Mouse (Mus musculus) frontal cortex, postnatal 14 days (tissue): Measurements from ENCODE around the gene Sgk1.

Experiments used
- DNase-seq, 2 experiments: peaks; one replicate each; pipeline ENCODE4 v3.0.0; 2022; ENCODE audit warnings: low spot score in 2 of 2

Sgk1 gene

DNA sequence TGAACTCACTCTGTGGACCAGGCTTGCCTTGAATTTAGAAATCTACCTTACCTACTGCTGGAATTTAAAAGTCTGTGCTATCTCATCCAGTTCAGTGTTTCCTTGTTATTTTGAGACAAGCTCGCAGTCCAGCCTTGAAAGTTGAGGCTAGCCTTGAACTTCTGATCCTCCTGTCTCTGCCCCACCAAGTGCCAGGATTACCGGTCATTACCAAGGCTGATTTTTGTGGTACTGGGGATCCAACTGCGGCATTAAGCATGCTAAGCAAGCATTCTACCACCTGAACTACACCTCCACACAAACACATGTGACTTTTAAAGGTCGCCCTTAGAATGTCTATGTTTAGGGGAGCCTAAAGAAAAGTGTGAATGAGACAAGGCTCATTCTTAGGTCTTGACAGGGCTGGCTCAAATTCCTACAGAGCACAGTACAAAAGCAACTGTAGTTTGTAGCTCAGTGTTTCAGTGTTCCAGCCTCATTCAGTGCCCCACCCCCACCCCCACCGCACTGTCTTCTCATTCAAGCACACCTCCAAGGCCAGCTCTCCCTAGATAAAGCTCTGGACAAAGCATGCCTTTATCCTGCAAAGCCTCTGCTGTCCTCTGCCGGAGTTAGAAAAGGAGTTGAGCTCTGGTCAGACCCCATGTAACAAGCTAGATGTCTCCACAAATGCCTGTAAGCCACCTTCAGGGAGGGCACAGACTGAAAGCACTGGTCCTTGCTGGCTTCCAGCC, 36.2 kb downstream of the Sgk1 start:
- DNase-seq = no peak

- DNase-seq = no peak
These were observed 36.8 kb downstream of the Sgk1 start for GRCm38 (mm10) chr10:21918750-21919145.

GRCm38 (mm10) chr10:21920611-21921010, 38.6 kb downstream of the Sgk1 start:
- DNase-seq = no peak

- DNase-seq = no peak
These were observed 40.8 kb downstream of the Sgk1 start for GRCm38 (mm10) chr10:21922716-21923350.

DNA sequence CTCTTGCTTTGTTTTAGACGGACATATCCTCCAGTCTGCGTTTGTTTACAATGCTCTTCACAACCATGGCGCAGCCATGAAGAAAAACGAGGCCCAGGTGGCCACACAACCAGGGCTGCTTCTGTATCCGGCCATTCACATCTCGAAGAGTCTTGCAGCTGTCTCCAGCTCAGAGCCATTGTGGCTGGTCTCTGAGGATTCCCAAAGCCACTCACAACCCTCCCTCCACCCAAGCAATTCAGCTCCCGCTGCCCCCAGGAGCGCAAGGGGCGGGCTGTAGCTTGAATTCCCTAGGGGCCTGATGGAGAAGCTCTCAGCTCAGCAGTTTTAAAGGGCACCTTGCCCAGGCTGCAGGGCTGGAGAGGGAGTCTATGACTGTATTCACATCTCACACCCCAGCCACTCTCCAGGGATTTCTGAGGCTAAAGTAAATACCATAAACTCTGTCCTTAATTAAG, 41.5 kb downstream of the Sgk1 start:
- DNase-seq = peak; percentile 45 to 48

GRCm38 (mm10) chr10:21924051-21924720, 42.2 kb downstream of the Sgk1 start:
- DNase-seq = no peak

DNA sequence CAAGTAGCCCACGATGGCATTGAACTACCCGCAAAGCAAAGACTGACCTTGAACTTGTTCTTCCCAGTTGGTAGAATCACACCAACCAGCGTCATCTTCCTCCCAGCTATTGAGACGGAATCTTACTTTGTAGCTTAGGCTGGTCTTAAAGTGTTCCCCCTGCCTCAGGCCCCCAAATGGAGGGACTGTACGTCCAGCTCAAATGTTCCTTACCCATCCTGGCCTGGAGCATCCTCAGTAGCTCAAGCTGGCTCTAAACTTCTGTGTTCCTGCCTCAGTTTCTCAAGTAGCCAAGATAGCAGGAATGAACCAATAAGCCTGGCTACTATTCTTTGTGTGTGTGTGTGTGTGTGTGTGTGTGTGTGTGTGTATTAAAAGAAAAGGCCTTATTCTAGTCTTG, 45.0 kb downstream of the Sgk1 start:
- no peak for DNase-seq

DNA sequence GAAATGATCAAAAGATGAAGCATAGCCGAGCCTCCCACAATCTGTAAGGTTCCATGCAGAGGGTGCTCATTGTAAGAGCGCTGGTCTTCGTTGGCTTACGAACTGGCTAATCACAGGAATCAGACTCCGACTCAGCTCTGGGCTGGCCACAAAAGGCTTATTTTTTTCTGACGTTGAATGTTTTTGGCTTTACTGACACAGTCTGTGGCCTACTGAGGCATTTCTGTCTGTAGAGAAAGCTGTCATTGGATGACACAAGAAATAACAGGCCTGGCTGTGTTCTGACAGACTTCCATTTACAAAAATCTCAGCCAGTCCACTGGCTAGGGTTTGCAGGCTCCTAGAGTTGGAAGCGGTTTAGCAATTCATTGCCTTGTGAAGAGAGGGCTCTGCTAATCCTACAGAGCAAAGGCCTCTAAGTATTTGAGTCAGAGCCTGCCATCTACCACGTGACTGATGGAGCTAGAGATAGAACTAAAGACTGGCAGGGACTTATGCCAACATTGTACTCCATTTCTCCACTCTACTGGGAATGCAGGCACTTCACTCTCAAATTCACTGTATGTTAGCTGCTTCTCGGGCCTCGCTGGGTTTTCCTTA, 48.9 kb downstream of the Sgk1 start:
- no peak for DNase-seq

- no peak for DNase-seq
These were observed 50.8 kb downstream of the Sgk1 start for GRCm38 (mm10) chr10:21932791-21933190.

- DNase-seq = no peak
These were observed 52.8 kb downstream of the Sgk1 start for GRCm38 (mm10) chr10:21934826-21935225.

DNA sequence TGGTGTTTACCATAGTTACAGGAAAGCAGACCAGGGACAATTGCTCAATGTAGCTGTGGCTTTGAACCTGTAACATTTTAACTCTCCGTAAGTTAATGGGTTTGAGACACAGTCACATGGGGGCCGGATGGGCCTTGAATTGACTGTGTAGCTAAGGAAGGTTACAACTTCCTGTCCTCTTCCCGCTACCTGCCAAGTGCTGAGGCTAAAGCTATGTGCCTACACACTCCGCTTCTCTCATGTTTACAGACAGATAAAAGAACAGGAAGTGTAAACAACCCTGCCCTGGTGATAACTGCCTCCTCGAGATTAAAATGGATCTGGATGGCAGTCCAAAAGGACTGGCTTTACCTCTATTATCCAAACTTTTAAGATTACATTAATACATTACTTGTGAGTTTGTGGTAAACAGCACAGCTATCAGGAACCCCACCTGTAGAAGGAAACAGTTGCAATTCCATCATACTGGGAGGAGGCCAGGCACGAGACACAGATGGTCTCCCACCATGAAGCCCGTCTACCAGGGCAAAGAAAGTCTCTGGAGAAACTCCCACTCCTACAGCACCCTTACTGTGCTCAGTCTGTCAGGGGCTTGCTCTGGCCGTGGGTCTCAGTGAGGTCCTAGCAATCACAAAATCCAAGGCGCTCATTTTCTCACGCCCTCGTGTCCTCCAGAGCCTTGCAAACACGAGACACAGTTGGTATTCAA, 54.7 kb downstream of the Sgk1 start:
- no peak for DNase-seq

GRCm38 (mm10) chr10:21937222-21937605, 55.2 kb downstream of the Sgk1 start:
- DNase-seq = no peak

- DNase-seq = no peak
These were observed 56.2 kb downstream of the Sgk1 start for GRCm38 (mm10) chr10:21938166-21938565.

- no peak for DNase-seq
These were observed 59.3 kb downstream of the Sgk1 start for GRCm38 (mm10) chr10:21941235-21941634.

DNA sequence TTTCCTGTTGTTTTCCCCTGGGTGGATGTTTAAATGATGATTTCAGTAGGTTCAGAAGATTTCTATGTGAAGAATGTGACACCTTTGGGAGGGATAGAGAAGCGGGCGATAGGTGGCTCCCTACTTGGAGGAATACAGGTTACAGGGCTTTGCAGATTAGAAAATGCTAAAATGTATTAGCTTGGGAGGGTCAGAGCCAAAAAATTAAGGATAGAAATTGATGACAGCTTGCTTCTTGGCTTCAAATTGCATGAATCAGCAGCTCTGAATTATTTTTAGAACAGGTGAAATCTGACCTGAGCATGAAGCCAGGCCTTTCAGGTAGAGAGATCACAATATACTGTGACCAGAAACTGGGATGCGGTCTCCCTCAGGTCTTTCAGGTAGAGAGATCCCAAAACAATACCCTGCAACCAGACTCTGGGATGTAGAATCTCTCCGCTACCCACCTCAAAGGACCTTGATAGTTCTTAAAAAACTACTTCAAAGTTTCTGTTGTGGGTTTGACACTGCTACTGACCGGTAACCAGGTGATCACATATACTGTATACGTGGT, 61.2 kb downstream of the Sgk1 start:
- DNase-seq = no peak

- DNase-seq = no peak
These were observed 63.2 kb downstream of the Sgk1 start for GRCm38 (mm10) chr10:21945195-21945594.

DNA sequence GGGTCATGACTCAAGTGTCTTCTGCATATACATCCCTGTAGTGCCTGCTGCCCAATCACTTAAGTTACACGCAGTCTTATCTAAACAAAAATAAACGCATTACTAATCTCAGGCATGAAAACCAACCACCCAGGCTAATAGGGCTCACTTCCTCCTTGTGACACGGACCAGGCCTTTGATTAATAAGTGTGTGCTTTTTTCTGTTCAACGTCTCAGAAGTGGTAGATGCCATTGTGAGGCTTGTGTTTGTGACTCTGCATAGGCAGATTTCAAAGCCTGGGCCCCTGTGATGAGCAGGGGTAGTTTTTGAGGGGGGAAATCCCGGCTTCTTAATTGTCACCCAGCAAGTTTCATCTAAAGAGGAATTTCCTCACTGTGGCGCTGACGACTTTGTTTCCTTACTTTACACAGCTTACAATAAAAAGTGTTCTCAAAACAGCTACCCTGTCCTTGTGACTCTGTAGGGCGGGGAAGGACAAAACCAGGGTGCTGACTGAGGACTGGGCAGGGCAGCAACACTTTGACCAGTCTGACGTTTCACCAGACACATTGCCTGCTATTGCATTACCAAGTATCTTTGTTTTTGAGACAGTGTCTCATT, 64.9 kb downstream of the Sgk1 start:
- DNase-seq = no peak

GRCm38 (mm10) chr10:21952520-21952919, 70.5 kb downstream of the Sgk1 start:
- no peak for DNase-seq

- no peak for DNase-seq
These were observed 79.1 kb downstream of the Sgk1 start for GRCm38 (mm10) chr10:21961111-21961510.

DNA sequence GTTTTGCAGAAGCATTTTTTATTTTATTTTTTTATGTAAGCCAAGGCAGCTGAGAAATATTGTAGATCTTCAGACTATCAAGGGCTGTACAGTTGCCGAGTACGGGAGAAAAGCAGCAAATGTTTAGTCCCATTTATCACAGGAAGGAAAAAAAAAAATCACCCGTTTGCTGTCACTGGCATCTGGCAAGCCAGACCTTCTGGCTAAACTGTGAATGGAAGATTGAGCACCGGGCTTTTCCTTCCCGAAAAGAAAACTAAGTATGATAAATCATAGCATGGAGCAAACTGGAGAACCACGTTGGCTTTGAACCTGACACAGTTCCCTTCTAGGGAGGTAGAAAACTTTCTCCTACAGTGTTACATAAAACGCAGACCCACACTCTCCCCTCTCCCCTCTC, 81.0 kb downstream of the Sgk1 start:
- DNase-seq = no peak

- DNase-seq = no peak
These were observed 91.7 kb downstream of the Sgk1 start for GRCm38 (mm10) chr10:21973676-21974075.
